Mouse (Mus musculus) liver, postnatal 0 days (tissue): ENCODE measurements around the gene Cpm.

ENCODE experiments used
- CTCF ChIP-seq: sonication (generic); IDR thresholded peaks from 2 replicates; pipeline ENCODE4 v1.5.1; 2016; ENCODE audit warnings: antibody characterized with exemption, low read depth
- EP300 ChIP-seq: IDR thresholded peaks from 2 replicates; pipeline ENCODE4 v1.6.1; 2016; ENCODE audit warnings: antibody characterized with exemption, low read depth, mild to moderate bottlenecking

DNA sequence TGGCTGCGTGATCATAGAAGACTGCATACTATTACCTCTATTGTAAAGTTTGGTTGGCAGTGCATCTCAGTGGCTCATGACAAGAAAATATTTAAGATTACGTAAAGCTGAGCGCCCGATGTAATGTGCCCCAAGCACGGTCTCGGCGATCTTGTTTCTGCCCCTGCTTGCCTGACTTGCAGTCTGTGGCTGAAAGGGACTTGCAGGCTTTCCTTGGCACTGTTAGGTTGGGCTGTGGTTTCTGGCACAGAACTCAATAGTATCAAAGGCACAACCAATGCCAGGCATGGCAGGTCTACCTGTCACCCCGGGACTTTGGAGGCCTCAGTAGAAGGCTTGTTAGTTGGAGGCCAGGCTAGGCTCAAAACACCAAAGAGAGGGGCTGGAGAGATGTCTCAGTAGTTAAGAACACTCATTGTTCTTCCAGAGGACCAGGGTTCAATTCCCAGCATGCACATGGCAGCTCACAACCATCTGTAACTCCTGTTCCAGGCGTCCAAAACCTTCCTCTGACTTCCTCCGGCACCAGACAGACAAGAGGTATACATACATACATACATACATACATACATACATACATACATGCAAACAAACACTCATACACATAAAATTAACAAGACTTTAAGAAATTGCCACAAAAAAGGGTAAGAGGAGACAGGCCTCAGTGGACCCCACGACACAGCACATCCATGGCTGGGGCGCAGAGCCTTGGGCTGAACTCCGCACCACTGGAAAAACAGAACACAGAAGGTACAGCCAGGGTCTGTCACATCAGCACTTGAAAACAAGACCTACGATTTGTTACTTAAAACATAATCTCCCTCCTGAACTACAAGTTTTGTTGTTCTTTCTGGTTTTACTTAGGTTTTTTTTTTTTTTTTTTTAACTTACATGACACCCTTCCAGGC lies 29.5 kb downstream of the Cpm start:
- no peak for TF ChIP-seq CTCF
- no peak for TF ChIP-seq EP300
